Mouse (Mus musculus) megakaryocyte progenitor cell, adult 5-6 weeks (primary cell): Measurements from ENCODE around the gene Csmd2. TPM values are rescaled to one million over a fixed set of nuclear protein-coding genes. Genes with fewer than 3 reads are reported as not detected.
"Not testable (repeated sequence)": the region's sequence is repeated elsewhere in the genome, so short reads cannot be mapped to it uniquely, and the experiment has no call there.

Experiments
- ATAC-seq: replicated peaks from 2 replicates; pipeline ENCODE4 v1.8.0; 2016; ENCODE audit warnings: mild to moderate bottlenecking, moderate TSS enrichment, inconsistent platforms; ENCODE audit not compliant: poor library complexity
- total RNA-seq, 2 experiments: library from RNA; stranded (forward) in 1 of 2; stranded (reverse) in 1 of 2; fragments of 157-497, 149-512 nt in 1 of 2; fragments of 200-1000 nt in 1 of 2; gene quantifications; 2 replicates each; pipeline versions ENCODE4 v1.2.3 to v1.2.4; 2015 to 2017

Gene Csmd2
- total RNA-seq, 2 experiments from 2014 or later: not detected

DNA sequence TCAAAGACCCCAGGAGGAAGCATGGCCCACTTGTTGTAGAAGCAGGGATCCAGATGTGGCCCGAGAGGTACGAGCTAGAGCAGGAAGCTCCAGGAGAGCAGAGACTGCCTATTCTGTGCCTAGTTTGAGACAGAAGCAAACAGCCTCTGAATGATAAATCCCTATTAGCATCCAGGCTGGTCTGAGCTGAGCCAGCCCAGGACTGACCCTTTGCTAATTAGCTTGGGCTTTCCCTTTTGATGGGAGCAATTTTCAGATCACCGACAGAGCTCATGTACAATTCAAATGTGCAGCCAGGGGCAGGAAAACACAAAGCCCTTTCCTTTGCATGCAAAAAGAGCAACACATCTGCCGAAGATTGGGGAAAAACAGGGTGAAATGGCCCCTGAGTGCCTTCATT, 54.2 kb downstream of the Csmd2 start:
- no peak for ATAC-seq

DNA sequence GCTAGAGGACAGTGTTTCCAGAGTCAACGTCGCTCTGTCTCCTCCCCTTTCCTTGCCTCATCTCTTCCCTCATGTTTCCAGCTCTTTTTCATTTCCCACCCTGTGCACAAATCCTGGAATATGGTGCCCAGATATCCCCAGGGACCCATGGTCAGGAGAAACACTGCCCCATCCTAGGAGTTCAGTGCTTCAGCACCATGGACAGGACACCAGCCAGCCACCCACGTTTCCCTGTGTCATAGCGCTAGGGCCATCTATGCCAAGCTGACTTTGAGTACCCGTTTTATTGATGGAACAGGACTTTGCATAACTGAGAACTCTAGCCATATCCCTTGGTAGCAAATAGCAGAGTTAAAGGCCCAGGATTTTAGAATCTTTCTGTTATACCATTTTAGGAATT, 55.0 kb downstream of the Csmd2 start:
- no peak for ATAC-seq

DNA sequence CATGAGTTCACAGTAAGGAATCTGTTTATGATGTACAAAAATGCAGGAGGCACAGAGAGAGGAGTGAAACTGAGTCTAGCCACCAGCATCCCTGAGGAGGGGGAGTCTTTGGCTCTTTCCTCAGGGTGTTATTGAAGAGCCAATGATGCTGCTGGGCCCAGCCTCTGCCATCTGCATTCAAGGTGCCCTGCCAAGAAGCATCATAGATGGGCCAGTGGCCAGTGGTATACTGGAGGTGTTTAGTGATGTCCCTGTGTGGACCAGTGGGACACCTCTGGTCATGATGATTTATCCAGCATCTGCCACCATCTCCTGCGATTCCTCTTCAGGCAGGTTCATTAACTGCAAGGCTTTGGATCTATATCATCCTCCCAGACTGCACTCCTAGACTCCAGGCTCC, 61.1 kb downstream of the Csmd2 start:
- ATAC-seq: no peak

DNA sequence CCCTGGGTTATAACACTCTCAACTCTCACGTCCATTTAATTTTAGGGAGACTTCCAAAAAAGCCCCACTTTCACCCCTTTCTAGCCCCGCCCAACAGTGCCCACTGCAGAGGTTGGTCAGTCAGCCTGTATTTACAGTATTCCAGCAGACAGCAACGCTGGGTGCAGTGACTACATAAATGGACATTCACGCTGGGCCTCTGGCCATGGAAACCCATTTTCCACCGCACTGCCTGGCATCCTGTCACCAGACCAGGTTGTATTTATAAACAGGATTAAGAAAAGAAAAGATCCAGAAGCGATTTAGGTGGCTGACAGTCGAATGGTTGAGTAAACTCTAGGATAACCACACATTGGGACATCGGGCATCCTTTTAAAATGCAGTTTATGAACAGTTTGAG, 65.0 kb downstream of the Csmd2 start:
- no peak for ATAC-seq

DNA sequence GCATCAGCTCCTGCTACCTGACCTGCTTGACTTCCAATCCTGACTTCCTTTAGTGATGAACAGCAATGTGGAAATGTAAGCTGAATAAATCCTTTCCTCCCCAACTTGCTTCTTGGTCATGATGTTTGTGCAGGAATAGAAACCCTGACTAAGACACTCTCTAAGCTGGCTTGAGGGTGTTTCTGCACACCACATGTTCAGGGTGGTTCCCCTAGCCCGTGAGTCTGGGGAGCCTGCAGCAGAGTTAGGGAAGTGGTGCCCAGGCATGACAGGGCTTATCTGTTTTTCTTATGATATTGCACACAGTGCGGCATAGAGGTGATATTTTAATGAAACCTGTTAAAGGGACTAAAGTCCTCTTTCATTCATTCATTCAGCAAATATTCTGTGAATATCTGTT, 73.6 kb downstream of the Csmd2 start:
- ATAC-seq: not testable (repeated sequence)

DNA sequence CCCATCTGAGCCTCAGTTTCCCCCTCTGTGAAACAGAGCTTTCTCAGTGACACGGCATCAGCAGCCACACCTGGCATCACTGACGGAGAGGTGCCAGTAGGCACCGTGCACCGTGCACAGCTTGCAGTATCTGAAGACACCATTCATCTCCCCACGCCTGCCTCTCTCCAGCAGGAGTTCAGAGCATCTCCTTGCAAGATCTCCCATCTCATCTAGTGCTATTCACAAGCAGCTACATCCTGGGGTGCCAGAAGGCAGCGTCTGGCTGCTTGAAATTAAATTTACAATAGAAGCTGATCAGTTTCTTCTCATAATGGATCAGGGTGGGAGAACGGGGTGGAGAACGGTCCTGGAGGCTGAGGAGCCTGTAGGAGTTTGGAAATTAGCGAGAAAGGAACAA, 79.5 kb downstream of the Csmd2 start:
- no peak for ATAC-seq

DNA sequence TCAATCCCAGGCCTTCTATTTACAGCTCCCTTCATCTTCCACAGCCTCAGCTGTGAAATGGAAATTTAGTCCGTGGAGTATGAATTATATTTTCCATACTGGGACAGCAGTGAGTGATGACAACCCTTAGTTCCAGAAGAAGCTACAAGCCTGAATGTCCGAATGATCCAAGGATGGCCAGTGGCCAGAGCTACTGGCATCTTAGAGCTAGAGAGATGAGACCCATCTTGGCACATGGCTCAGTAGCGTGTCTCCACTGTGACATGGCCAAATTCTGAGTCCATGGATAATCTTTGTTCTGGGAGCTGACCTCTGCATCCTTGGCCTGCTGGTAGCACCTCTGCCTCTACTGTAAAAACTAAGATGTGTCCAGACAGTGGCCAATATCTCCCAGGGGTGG, 96.8 kb downstream of the Csmd2 start:
- no peak for ATAC-seq

DNA sequence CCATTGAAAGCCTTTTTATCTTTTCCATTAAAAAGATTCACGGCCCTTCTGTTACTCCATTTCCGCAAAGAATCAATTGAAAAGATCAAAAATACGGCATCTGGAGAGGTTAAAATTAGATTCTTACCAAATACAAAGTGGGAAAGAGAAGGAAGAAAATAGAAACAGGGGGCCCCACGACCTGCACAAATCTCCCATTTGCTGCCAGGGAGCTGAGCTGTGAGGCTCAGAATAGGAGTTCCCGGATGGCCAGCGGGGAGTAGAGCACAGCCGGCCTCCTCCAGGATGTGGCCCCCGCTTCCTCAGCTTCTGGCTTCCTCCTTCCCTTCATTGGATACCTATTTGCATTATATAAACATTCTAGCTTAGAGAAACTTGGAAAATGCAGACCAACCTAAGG, 97.4 kb downstream of the Csmd2 start:
- ATAC-seq: no peak

DNA sequence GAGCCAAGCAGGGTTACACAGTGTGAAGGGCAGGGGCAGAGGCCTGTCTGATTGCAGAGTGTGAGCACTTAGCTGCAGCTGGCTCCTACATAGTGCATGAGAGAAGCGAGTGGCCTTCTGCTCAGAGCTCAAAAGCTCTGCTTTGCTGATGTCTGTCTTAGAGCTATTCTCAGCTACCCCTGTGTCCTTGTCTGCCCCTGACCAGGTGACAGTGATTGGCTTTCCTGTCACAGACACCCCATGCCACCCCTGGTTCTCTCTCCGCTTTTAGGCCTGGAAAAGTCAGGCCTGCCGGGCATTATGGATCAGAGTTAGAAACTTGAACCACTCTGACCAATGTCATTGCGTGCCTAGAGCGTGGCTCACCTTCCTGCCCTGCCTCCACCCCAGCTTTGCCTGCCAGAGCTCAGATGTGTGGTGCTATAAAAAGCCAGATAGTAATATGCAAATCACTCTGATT, 99.5 kb downstream of the Csmd2 start:
- ATAC-seq: no peak

DNA sequence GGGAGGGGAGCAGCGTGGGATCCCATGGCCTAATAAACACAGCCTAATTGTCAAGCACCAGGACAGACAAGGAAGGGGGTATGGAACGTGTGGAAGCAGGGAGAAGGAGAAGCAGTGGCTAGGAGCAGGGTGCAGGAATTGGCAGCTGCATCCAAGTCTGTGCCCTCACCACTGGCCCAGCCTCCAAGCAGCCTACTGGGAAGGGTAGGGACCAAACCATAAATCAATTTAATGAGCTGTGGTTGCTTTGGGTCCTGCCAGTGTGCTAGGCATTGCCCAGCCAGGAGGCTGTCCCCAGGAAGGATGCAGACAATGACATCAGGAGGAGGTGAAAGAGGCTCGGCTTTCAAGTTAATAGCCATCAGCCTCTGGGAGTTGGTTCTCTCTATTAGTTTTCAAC, 100.0 kb downstream of the Csmd2 start:
- no peak for ATAC-seq

DNA sequence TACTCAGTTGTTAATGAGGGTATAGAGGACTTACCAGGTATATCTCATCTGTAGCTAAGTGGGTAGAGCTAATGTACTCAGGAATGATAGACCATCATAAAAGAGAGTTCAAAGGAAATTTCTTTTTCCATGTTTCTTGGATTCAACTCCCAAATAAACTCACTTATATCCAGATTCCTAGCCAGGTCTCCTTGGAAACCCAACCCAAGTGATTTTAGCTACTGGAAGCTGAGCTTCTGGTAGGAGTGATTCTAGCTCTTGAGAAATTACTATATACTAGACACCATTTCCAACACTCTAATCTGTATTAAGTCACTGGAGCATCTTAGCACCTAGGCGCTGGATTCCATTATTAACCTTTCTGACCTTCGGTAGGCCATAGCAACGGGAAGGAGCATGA, 100.6 kb downstream of the Csmd2 start:
- ATAC-seq: no peak

DNA sequence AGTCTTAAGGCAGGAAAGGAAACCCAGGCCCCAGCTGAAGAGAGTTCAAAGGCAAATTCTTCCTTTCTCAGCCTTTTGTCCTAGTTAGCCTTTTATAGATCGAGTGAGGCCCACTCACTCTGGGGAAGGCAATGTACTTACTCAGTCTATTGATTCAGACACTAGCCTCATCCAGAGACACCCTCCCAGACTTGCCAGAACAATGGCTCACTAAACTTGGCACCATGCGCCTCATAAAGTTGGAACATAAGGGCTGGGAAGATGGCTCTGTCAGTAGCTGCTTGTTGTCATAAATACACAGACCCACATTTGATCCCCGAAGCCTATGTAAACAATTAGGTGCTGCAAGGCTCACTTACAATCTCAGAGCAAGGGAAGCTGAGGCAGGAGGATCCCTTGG, 104.3 kb downstream of the Csmd2 start:
- no peak for ATAC-seq

DNA sequence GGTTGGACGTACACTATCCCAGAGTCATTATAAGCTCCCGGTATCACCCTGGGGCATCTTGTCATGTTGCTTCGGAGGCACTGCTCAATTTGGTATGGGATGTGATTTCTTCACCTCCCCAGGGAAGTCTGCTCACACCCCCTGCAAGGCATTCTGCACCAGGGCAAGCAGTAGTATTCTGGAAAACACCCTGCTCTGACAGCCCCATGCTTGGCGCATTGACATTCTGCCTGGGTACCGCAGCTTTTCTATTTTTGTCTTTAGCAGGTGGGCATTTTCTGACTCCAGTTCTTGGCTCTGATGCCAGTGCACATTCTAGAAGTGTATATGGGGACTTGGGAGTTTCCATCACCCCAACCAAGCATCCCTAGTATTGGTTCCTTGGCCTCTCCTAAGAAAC, 111.9 kb downstream of the Csmd2 start:
- ATAC-seq: no peak

DNA sequence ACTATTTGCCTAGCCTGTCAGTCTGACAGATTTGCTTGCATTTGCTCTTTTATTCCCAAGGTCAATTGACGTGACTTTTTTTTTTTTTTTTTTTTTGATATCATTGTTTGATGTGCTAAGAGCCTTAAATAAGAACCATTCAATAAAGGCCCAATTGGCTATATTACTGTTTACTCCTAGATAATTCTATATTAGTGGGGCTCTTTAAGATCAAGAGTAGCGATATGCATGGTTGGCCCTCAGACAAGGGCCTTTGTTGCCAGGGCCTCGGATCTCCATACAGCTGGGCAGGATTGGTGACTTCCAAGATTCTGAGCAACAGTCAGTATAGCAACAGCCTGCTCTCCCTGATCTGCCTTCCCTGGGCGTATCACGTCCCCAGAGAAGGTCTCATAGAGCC, 112.9 kb downstream of the Csmd2 start:
- ATAC-seq: no peak

DNA sequence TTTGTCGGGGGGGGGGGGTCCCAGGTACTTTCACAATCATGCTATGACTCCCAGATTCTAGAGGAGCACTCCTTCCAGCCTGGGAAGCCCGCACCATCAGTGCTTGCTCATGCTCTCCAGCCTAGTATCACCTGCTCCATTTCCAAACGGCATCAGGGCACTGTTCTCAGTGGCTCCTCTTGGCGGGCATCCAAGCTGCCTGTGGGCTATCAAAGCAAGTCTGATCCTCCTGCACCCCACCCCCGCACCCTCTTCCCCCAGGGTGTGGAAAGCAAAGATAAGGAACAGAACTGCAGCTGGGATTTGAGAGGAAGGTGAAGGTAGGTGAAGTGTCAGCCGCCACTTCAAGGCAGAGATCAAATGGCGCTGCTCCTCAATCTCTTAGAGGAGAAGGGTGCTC, 128.7 kb downstream of the Csmd2 start:
- no peak for ATAC-seq

DNA sequence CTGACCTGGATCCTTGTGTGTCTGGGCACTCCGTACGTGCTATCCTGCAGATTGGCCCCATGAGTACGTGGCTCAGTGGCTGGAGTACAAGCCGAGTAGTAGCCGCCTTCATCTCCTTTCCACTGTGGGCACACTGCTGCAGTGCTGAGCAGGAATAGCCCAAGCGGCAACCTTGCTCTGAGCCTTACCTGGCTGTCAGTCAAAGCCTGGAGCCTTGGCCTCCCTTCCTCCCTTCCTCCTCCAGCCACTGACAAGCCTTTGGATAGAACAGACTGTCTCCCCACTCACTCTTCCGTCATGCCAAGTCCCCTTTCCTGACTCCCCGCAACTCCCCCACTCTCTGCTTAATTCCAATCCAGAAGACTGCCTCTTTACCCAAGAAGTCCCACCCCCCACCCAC, 135.6 kb downstream of the Csmd2 start:
- no peak for ATAC-seq

DNA sequence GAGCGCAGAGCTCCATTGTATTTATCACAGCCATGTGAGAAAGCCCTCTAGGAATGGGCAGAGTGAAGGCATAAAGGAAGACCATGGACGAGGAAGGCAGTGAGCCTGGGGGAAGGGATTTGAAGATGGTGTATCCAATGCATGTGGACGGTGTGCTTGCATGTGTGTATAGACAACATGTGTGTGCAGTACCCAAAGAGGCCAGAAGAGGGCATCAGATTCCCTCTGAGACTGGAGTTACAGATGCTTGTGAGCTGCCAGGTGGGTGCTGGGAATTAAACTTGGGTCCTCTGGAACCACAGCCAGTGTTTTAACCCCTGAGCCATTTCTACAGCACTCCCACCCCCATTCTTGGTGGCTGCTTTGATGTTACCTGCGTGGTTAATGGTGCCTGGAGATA, 137.1 kb downstream of the Csmd2 start:
- ATAC-seq: no peak

DNA sequence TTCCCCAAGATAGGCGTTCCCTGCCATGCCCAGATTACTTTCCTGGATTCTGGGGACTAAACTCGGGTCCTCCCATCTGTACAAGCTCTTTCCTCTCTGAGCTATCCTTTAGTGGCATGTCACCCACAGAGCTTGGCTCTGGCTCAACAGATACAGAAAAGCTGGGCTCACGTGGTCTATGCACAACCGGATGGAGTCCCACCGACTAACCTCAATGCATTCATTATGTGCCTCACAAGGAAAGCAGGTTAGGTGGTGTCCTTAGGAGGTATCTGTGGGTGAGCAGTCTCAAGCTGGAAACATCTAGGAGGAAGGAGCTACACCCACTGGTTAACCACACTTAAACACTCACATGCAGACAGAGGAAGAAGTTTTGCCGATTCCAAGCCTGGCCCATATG, 140.9 kb downstream of the Csmd2 start:
- no peak for ATAC-seq

DNA sequence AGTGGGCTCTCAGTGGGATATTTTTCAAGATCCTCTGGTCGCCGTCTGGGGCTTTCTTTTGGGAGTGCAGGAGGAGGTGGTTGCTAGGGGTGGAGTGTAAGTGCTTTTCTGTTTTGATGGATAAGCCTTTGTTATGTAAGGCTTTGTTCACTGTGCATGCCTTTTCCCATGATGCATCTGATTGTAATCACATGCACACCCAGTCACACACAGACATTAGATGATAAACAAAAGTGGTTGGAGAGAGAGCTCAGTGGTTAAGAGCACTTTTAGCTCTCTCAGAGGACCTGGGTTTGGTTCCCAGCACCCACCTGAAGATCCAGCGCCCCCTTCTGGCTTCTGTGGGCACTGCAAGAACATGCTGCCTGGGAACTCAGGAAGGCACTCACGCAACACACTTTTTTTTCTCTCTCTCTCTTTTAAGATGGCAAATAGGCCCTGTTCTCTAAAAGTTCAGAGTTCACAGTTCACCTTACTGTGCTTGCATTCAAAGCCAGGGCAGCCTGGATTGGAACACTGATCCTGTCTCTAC, 143.0 kb downstream of the Csmd2 start:
- no peak for ATAC-seq

DNA sequence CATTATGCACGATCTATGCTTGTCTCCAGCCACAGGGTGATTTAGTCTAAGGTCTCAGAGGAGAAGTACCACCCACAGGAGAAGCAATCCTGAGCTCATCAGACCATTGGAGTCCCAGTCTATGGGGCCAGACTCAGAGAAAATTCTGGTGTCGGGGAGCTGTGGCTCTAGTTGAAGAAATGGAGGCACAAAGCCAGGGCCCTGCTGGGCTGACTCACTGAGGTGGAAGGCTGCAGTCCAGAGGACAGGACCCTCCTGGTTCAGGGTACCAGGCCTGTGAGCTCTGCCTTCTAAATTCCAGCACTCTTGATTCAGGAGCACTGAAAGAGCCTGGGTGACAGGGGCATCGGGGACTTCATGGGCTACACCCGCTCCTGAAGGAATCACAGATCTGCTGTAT, 144.0 kb downstream of the Csmd2 start:
- no peak for ATAC-seq

DNA sequence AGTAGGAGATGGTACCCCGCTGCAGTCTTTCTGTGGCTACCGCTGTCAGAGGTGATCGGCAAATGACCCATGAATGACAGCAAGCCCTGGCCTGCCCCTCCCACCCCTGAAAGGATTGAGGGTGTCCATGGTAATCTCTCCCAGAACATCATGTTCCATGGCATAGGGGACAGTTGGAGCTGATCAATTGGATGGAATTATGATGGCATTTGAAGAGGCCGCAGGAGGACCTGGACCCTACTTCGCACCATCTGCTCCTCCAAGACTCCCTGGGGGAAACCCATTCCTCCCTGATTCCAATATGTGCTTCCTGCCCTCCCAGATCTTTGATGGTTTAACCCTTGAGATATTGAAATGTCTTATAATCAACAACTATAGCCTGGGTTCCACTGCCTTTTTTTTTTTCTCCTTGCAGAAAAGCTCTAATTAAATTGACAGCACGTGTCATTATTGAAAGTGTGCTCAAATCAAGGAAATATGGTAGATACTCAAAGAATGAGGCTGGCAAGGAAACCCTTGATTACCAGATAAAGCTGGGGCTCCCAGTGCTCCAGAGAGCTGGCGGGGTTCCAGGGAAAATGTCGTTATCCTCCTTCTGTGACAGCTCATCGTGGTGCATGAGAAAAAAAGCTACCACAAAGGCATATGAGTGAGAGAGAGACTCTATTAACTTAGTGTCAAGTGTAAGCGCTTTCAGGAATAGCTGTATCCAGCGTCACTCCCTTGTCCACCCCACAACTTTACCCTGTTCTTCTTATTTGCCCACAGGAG, 145.4 kb downstream of the Csmd2 start:
- ATAC-seq: no peak

DNA sequence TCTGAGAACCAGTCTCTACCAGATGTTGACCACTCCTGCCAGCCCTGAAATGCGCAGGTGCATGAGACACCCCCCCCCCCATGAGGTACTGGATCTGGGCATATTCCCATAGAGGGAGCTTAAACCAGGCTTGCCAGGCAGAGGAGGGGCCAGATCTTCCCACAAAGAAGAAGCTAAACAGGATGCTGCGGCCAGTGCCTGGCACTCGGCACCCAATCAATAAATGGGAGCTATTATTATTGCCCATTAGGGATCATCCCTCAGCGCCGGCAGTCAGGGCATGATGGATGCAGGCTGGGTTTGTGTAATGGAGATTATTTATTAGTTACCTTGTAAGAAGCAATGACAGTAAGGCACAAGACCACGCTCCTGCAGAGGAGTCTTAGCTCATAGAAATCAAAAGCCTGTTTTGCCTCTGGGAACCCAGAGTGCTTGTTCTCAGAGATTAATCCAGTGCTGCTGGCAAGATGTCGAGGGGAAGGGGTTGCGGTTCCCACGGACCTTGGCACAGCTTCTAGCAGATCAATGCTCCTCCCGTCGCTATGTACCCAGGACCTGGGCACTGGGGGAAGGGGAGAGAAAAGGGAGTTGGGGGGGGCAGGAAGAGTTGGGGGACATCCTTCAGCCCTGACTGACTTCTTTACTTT, 146.8 kb downstream of the Csmd2 start:
- ATAC-seq: no peak
